In genomic region chr16:51646646-51647045, GRCm38 (mm10) we compare ENCODE assay signal across 21 mouse cellular contexts.
"Had no signal": no experiment of that assay in that cellular context is flagged by ENCODE, and none has a peak within 500 bp of the region (broad histone marks: within the 10 kb centered on the region; RNA-seq: fewer than 3 reads in every experiment).

No protein-coding gene starts in this region.

- H3K4me3 ChIP-seq: liver, embryonic 15.5 days; lung, embryonic 15.5 days; midbrain, embryonic 10.5 days; myocyte; neural tube, embryonic 13.5 days; neural tube, embryonic 15.5 days had no signal

- H3K27me3 ChIP-seq: liver, embryonic 15.5 days; lung, embryonic 15.5 days; neural tube, embryonic 13.5 days; neural tube, embryonic 15.5 days had no signal

- DNase-seq: liver, postnatal 0 days; lung, adult 2 months; lung, postnatal 14 days; lung, postnatal 4 days; midbrain, embryonic 14.5 days; retina, postnatal 1 day; right cerebral cortex, adult 18-20 months; right cerebral cortex, postnatal 25 days; right cerebral cortex, postnatal 4 days; spleen, adult 18-20 months; thymus, adult 18-20 months; thymus, postnatal 14 days; thymus, postnatal 36 days had no signal

- H3K36me3 ChIP-seq: liver, embryonic 15.5 days; lung, embryonic 15.5 days; midbrain, embryonic 10.5 days; neural tube, embryonic 13.5 days; neural tube, embryonic 15.5 days had no signal

- H3K4me1 ChIP-seq: liver, embryonic 15.5 days; lung, embryonic 15.5 days; midbrain, embryonic 10.5 days; neural tube, embryonic 13.5 days; neural tube, embryonic 15.5 days had no signal

- H3K9me3 ChIP-seq: liver, embryonic 15.5 days; lung, embryonic 15.5 days; midbrain, embryonic 10.5 days; neural tube, embryonic 13.5 days; neural tube, embryonic 15.5 days had no signal

- H3K4me2 ChIP-seq: liver, embryonic 15.5 days; lung, embryonic 15.5 days; neural tube, embryonic 13.5 days; neural tube, embryonic 15.5 days had no signal

- ATAC-seq: liver, postnatal 0 days; lung, postnatal 0 days; midbrain, embryonic 16.5 days had no signal

- H3K27ac ChIP-seq: liver, embryonic 15.5 days; lung, embryonic 15.5 days; midbrain, embryonic 10.5 days; neural tube, embryonic 13.5 days; neural tube, embryonic 15.5 days had no signal

- H3K9ac ChIP-seq: liver, embryonic 15.5 days; liver, postnatal 0 days; lung, embryonic 15.5 days; neural tube, embryonic 13.5 days; neural tube, embryonic 15.5 days had no signal
